Mouse (Mus musculus): Measurements from ENCODE around the gene Shmt1.

DNA sequence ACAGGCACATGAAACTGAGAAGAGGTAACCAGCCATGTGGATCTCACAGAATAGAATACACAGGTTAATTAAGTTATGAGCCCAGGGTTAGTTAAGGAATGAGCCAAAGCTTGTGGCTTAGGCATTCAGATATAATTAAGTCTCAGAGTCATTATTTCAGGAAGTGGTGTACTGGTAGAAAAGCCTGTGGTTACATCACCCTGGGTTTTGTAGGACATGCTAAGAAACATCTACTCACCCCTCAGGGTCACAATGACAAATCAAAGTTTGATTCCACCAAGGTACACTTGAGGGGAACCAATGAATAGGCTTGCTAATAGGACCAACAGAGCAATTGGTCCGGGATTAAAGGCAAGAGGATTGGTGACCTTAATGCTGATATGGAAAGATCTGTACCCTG lies 15.2 kb upstream of the Shmt1 start:
- no peak for TF ChIP-seq CTCF (IDR thresholded peaks at IDR 0.05; ENCODE audit: borderline replicate concordance, control insufficient read depth, extremely low read depth, insufficient read depth, low read length, poor library complexity)
- TF ChIP-seq POLR2A (IDR thresholded peaks at IDR 0.05; ENCODE audit: control insufficient read depth, extremely low read depth, insufficient read depth, low read length, poor library complexity), result no peak

All from thymus, adult 2 months (tissue).